Mouse (Mus musculus) ES-Bruce4 (cell line): Measurements from ENCODE around the gene Itsn1. TPM values are rescaled to one million over a fixed set of nuclear protein-coding genes. Genes with fewer than 3 reads are reported as not detected.

Source experiments
- H3K27ac ChIP-seq: 2 replicates; pipeline ENCODE4 v1.5.1; 2012; ENCODE audit warnings: low read length, inconsistent platforms; ENCODE audit not compliant: insufficient read depth
- H3K27me3 ChIP-seq: 2 replicates; pipeline ENCODE4 v1.6.1; 2012; ENCODE audit warnings: mild to moderate bottlenecking, low read length, inconsistent platforms; ENCODE audit not compliant: control insufficient read depth, poor library complexity, insufficient read depth, severe bottlenecking
- H3K36me3 ChIP-seq: 2 replicates; pipeline ENCODE4 v1.6.1; 2012; ENCODE audit warnings: inconsistent platforms, mild to moderate bottlenecking, low read length, moderate library complexity; ENCODE audit not compliant: control insufficient read depth, poor library complexity, insufficient read depth, severe bottlenecking
- H3K4me1 ChIP-seq: one replicate; pipeline ENCODE4 v1.8.1; 2011; ENCODE audit warnings: low read length; ENCODE audit not compliant: control insufficient read depth, insufficient read depth
- H3K4me3 ChIP-seq: 2 replicates; pipeline ENCODE4 v1.5.1; 2011; ENCODE audit warnings: low read depth, mild to moderate bottlenecking, low read length
- H3K9ac ChIP-seq: 2 replicates; pipeline ENCODE4 v1.6.1; 2012; ENCODE audit warnings: low read depth, mild to moderate bottlenecking, inconsistent platforms; ENCODE audit not compliant: poor library complexity, severe bottlenecking
- H3K9me3 ChIP-seq: replicated peaks from 2 replicates; pipeline ENCODE4 v1.6.1; 2012; ENCODE audit warnings: mild to moderate bottlenecking, low read length, inconsistent platforms; ENCODE audit not compliant: control insufficient read depth, poor library complexity, insufficient read depth, severe bottlenecking
- CTCF ChIP-seq: IDR thresholded peaks from one replicate; pipeline ENCODE4 v1.8.1; 2011; ENCODE audit warnings: low read depth, low read length
- EP300 ChIP-seq: IDR thresholded peaks from 2 replicates; pipeline ENCODE4 v1.6.1; 2011; ENCODE audit warnings: low read depth, low read length; ENCODE audit not compliant: insufficient read depth
- POLR2A ChIP-seq: IDR thresholded peaks from one replicate; pipeline ENCODE4 v1.8.1; 2011; ENCODE audit warnings: low read length; ENCODE audit not compliant: insufficient read depth
- polyA plus RNA-seq: library from polyadenylated mRNA; stranded (reverse); fragments of >200 nt; gene quantifications from 2 replicates; pipeline ENCODE4 v1.2.4, GENCODE M21; 2011; ENCODE audit warnings: low read depth; ENCODE audit not compliant: missing spikeins, insufficient read depth, insufficient read length

Itsn1 gene
- polyA plus RNA-seq, 1 experiment: 85.7 TPM

DNA sequence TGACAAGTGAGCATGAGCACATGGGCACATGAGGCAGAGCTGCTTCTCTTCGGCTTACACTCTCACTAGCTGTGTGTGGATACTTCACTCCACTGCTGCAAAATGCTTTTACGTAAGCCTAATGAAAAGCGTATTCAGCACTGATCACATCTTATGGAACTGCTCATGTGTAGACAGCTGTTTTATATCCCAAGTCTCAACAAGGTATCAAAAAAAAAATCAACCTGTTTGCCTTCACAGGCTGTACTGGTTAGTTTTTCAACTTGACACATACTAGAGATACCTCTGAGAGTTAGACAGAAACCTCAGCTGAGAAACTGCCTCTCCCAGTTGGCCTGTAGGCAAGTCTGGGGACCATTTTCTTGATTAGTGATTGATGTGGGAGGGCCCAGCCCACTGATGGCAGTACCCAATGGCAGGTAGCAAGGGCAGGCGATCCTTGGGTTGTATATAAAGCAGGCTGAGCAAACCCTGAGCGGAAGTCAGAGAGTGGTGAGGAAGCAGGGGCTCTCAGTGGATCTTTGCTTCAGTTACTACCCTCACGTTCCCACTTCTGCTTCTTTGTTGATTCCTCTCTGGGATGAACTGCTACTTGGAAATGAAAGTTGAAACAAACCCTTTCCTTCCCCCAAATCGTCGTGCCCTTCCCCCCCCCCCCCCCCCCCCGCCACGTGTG lies 203.9 kb downstream of the Itsn1 start:
- H3K27me3 ChIP-seq: no peaks in the 10 kb centered on the region
- peaks cover 16% of the 10 kb centered on the region for H3K36me3 ChIP-seq
- no peaks in the 10 kb centered on the region for H3K9me3 ChIP-seq
- H3K27ac ChIP-seq: no peak overlapping the region
- no peak overlapping the region for H3K4me3 ChIP-seq
- TF ChIP-seq POLR2A: no peak
- no peak for TF ChIP-seq EP300
- TF ChIP-seq CTCF: no peak
- peak overlapping the region; percentile 25 for H3K9ac ChIP-seq
- no peaks in the 10 kb centered on the region for H3K4me1 ChIP-seq

DNA sequence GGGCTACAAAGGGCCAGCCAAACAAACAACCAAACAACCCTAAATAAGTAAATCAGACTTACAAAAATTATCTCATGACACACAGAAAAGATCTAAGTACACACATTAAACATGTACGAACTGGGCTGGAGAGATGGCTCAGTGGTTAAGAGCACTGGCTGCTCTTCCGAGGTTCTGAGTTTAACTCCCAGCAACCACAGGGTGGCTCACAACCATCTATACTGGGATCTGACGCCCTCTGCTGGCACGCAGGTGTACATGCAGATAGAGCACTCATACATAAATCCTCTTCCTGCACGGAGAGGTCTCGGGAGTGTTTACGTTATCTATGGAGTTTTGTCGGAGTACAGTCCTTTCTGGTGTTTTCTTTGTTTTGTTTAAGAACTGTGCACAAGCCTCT lies 206.0 kb downstream of the Itsn1 start:
- no peaks in the 10 kb centered on the region for H3K9me3 ChIP-seq
- TF ChIP-seq POLR2A (no peak), EP300 (peak; percentile 14; the same call in 1 of the 2 replicates), CTCF (peak; percentile 97)
- H3K4me3 ChIP-seq: peak overlapping the region; percentile 10; the same call in 1 of the 2 replicates
- no peaks in the 10 kb centered on the region for H3K36me3 ChIP-seq
- H3K4me1 ChIP-seq: no peaks in the 10 kb centered on the region
- no peaks in the 10 kb centered on the region for H3K27me3 ChIP-seq
- H3K9ac ChIP-seq: 0 out of 2 replicates have a peak overlapping the region, but pooled peaks have one; percentile 12
- H3K27ac ChIP-seq: no peak overlapping the region

DNA sequence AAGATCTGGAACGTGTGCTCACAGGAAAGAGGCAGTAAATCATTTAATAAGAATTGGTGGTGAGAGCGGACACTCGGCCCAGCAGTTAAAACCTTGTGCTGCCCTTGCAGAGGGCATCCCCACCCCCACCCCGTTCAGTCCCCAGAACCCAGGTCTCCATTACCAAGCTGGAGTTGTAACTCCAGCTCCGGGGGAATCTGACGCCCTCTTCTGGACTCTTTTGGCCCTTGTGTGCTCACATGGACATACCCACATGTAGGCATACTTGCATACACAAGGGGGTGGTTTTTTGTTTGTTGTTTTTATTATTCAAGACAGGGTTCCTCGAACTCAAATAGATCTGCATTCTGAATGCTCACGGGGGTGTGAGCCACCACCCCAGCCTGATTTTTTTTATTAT lies 206.6 kb downstream of the Itsn1 start:
- Histone ChIP-seq H3K4me3 (peak overlapping the region; percentile 10; the same call in 1 of the 2 replicates), H3K9ac (0 out of 2 replicates have a peak overlapping the region, but pooled peaks have one; percentile 12)

DNA sequence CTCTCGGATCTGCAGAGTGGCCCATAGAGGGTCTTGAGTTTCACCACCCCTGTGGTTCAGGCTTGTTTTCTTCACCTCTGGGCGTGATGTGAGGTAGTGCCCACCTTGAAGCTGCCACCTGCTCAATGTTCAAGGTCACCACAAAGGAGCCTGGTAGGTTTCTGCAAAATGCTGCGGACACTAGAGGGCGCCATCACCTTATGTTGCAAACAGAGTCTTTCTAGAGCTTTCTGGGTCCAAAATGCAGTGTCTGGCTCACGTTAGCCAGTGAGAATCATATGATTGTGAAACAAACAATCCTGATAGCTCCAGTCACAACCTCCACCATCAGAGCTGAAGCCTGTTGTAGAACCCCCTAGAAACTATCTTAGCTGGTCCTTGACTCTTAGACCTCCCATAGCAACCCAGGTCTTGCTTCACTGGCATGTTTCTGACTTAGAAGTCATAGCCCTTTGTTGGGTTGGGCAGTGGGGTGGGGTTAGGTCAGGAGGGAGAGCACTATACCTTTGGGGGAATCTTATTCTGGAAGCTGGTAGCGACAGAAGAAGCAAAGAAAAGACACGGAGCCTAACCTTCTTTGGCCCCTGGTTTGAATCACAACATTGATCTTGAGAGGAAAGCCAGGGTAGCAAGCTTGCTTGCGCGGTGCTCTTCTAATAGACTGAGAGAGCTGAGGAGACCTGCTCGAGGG lies 207.4 kb downstream of the Itsn1 start:
- Histone ChIP-seq H3K9me3 (no peaks in the 10 kb centered on the region), H3K27ac (no peak overlapping the region), H3K4me1 (no peaks in the 10 kb centered on the region), H3K27me3 (no peaks in the 10 kb centered on the region), H3K4me3 (no peak overlapping the region), H3K36me3 (no peaks in the 10 kb centered on the region), H3K9ac (no peak overlapping the region)
- TF ChIP-seq CTCF (peak; percentile 75), EP300 (no peak), POLR2A (no peak)

More for the DNA sequence above, 206.6 kb downstream of the Itsn1 start:
- H3K9me3 ChIP-seq: no peaks in the 10 kb centered on the region
- TF ChIP-seq POLR2A (no peak), CTCF (no peak), EP300 (no peak)
- H3K27ac ChIP-seq: no peak overlapping the region
- no peaks in the 10 kb centered on the region for H3K27me3 ChIP-seq
- H3K4me1 ChIP-seq: no peaks in the 10 kb centered on the region
- no peaks in the 10 kb centered on the region for H3K36me3 ChIP-seq

DNA sequence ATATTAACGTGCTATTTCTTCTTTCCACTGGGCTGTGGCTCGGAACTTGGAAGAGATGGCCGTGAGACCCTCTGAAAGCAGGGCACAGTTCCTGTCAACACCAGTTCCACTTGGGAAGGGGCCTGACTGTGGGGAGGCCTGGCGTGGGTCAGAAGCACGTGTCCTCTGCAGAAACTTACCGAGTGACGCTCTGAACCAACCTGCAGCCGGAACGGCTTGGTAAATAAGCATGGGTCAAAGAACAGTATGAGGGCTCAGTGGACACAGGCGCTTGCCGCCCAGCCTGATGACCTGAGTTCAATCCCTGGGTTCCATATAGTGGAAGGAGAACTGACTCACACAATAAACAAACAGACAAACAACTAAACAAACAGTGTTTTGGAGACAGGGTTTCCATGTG lies 208.2 kb downstream of the Itsn1 start:
- TF ChIP-seq EP300 (no peak), POLR2A (no peak), CTCF (no peak)
- Histone ChIP-seq H3K9me3 (no peaks in the 10 kb centered on the region), H3K9ac (no peak overlapping the region), H3K36me3 (no peaks in the 10 kb centered on the region), H3K27me3 (no peaks in the 10 kb centered on the region), H3K4me1 (no peaks in the 10 kb centered on the region), H3K4me3 (no peak overlapping the region), H3K27ac (no peak overlapping the region)

DNA sequence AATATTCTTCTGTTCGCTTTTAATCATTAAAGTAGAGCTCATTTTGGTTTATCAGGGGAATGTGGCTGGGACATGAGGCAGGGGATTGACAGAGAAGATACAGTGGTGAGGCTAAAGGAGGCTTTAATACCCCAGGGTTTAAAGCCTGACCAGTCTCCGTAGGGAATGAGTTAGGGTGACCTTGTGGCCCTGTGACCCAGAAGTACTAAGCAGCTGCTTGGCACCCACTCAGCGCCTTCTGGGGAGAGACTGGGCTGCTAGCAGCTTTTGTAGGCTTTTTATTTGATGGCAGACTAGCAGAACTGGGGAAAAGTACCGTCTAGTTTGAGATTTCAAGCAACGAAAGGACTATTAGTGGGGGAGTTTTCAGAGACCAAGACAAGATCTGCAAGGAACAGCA lies 209.1 kb downstream of the Itsn1 start:
- Histone ChIP-seq H3K4me1 (no peaks in the 10 kb centered on the region), H3K9me3 (0 out of 2 replicates have a peak, but pooled peaks cover 3% of the 10 kb centered on the region), H3K4me3 (no peak overlapping the region), H3K36me3 (no peaks in the 10 kb centered on the region), H3K27me3 (no peaks in the 10 kb centered on the region), H3K9ac (no peak overlapping the region), H3K27ac (no peak overlapping the region)
- no peak for TF ChIP-seq POLR2A
- TF ChIP-seq CTCF: no peak
- TF ChIP-seq EP300: no peak
